Mouse (Mus musculus) gastrocnemius, postnatal 10 days (tissue): ENCODE measurements around the gene Irgm2. TPM values are rescaled to one million over a fixed set of nuclear protein-coding genes. Genes with fewer than 3 reads are reported as not detected.

ENCODE experiments used
- DNase-seq: peaks from one replicate; pipeline ENCODE4 v3.0.0; 2021; ENCODE audit warnings: mixed read lengths
- total RNA-seq, 2 experiments: library from RNA; stranded (reverse); gene quantifications; 2 replicates each; pipeline ENCODE4 v1.2.3; 2021

Gene Irgm2
- total RNA-seq, 2 experiments from 2014 or later = 7.1 to 7.5 TPM

- no peak for DNase-seq
Observed at GRCm38 (mm10) chr11:58261826-58262225, 62.4 kb downstream of the Irgm2 start.

DNA sequence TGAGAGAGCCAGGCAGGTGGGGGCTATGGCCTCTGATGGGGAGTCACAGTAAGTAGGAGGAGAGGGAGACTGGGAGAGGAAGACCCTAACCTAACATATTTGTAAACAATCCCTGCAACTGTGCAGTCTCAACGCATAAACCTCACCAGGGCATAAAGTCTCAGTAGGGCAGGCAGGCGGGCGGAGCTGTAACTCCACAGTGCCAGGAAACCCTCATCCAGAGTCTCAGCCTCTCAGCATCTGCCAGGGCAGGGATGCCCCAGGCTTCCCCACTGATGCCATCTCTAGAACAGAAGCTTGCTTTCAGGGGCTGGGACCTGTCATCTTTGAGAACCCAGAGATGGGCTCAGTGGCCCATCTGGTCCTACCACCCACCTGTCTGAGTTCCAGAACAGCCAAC is 62.9 kb downstream of the Irgm2 start:
- no peak for DNase-seq

GRCm38 (mm10) chr11:58263516-58263915 is 64.1 kb downstream of the Irgm2 start:
- DNase-seq = no peak

DNA sequence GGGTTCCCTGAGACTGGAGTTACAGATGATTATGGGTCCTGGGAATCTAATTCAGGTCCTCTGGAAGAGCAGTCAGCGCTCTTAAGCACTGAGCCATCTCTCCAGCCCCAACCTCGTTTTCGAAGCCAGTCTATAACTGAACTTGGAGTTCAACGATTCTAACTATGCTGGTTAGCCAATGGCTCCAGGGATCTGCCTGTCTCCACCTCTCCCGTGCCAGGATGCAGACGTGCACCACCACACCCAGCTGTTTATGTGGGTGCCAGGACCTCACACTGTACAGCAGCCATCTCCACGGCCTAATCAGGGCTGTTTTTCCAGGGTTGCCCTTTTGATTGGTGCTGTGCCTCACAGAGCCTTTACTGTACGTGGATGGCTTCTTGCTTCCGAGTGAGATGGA is 65.1 kb downstream of the Irgm2 start:
- DNase-seq = no peak

- DNase-seq = no peak
Observed at GRCm38 (mm10) chr11:58268285-58268684, 68.9 kb downstream of the Irgm2 start.

Other genes starting within 250 kb of the Irgm2 start
- gene Larp1, start 190.6 kb upstream of the Irgm2 start, total RNA-seq = 10 to 100 TPM; 78.2 to 88.3 TPM
- not detected for gene Gm12248, start 106.5 kb upstream of the Irgm2 start, total RNA-seq
- 10 to 100 TPM; 38.3 to 40.7 TPM for gene Cnot8, start 95.5 kb upstream of the Irgm2 start, total RNA-seq
- gene Gemin5, start 31.1 kb upstream of the Irgm2 start, total RNA-seq = 10 to 100 TPM; 10.8 to 14.6 TPM
- 10 to 100 TPM; 43.9 to 49.0 TPM for gene Mrpl22, start 28.0 kb upstream of the Irgm2 start, total RNA-seq
- gene Igtp, start 62 bp upstream of the Irgm2 start, total RNA-seq = 1 to 10 TPM; 4.7 to 6.6 TPM
- gene 4930438A08Rik, start 75.2 kb downstream of the Irgm2 start, total RNA-seq = not detected
- 1 to 10 TPM; 3.5 to 5.3 TPM for gene Zfp692, start 107.5 kb downstream of the Irgm2 start, total RNA-seq
- gene Zfp672, start 130.7 kb downstream of the Irgm2 start, total RNA-seq = 10 to 100 TPM; 31.0 to 41.3 TPM
- 10 to 100 TPM; 28.0 to 30.3 TPM for gene Sh3bp5l, start 131.1 kb downstream of the Irgm2 start, total RNA-seq
- gene Lypd8, start 179.4 kb downstream of the Irgm2 start, total RNA-seq = not detected
- gene 1810065E05Rik, start 221.5 kb downstream of the Irgm2 start, total RNA-seq = not detected
- not detected for gene Gm12253, start 232.9 kb downstream of the Irgm2 start, total RNA-seq